Mouse (Mus musculus) c-Kit-positive CD71-positive TER-119-negative erythroid progenitor cells, embryonic 14.5 days (primary cell): ENCODE results near the gene Pramef8.
"Not testable (repeated sequence)": the region's sequence is repeated elsewhere in the genome, so short reads cannot be mapped to it uniquely, and the experiment has no call there.

Experiments used
- DNase-seq: peaks from one replicate; pipeline ENCODE4 v3.0.0-alpha.2; 2013; ENCODE audit warnings: low read depth

Gene Pramef8

GRCm38 (mm10) chr4:143412219-143413092, at the start of gene Pramef8:
Gene Pramef8, plus strand, starts transcription at chr4:143412426.
- DNase-seq: peak; percentile 83

GRCm38 (mm10) chr4:143366415-143367041, 45.7 kb upstream of the Pramef8 start:
- DNase-seq: no peak

GRCm38 (mm10) chr4:143379480-143379879, 32.7 kb upstream of the Pramef8 start:
- no peak for DNase-seq

GRCm38 (mm10) chr4:143379931-143380715, 32.1 kb upstream of the Pramef8 start:
- no peak for DNase-seq

- DNase-seq: peak; percentile 13
These were observed 31.6 kb upstream of the Pramef8 start for GRCm38 (mm10) chr4:143380716-143381004.

- DNase-seq: no peak
These were observed 30.1 kb upstream of the Pramef8 start for GRCm38 (mm10) chr4:143382163-143382562.

- DNase-seq: no peak
These were observed 28.6 kb upstream of the Pramef8 start for GRCm38 (mm10) chr4:143383646-143384045.

- DNase-seq: no peak
These were observed 23.1 kb upstream of the Pramef8 start for GRCm38 (mm10) chr4:143388955-143389702.

- DNase-seq: no peak
These were observed 18.0 kb upstream of the Pramef8 start, which contains the start of gene Pramel1 for GRCm38 (mm10) chr4:143394181-143394580. Gene Pramel1, plus strand, starts transcription at chr4:143394428.

GRCm38 (mm10) chr4:143411566-143412218, 534 bp upstream of the Pramef8 start:
- DNase-seq: no peak

- DNase-seq: no peak
These were observed 1.4 kb downstream of the Pramef8 start for GRCm38 (mm10) chr4:143413621-143414020.

- DNase-seq: no peak
These were observed 1.9 kb downstream of the Pramef8 start for GRCm38 (mm10) chr4:143414121-143414520.

- DNase-seq: not testable (repeated sequence)
These were observed 14.5 kb downstream of the Pramef8 start for GRCm38 (mm10) chr4:143426770-143427169.

- no peak for DNase-seq
These were observed 38.0 kb downstream of the Pramef8 start, which contains the start of gene Oog4 for GRCm38 (mm10) chr4:143450224-143450623. Gene Oog4, minus strand, starts transcription at chr4:143450324.
